Mouse (Mus musculus) megakaryocyte, adult 5-6 weeks (primary cell): ENCODE results near the gene Asb14. TPM values are rescaled to one million over a fixed set of nuclear protein-coding genes. Genes with fewer than 3 reads are reported as not detected.
A peak's percentile ranks its signal among the peaks of the same experiment; 100 is the strongest.
"Not testable (repeated sequence)": the region's sequence is repeated elsewhere in the genome, so short reads cannot be mapped to it uniquely, and the experiment has no call there.

Experiments used
- ATAC-seq: 2 replicates; pipeline ENCODE4 v1.8.0; 2016; ENCODE audit warnings: mild to moderate bottlenecking, inconsistent platforms; ENCODE audit not compliant: poor library complexity, severe bottlenecking
- total RNA-seq, 2 experiments: library from RNA; stranded (forward) in 1 of 2; stranded (reverse) in 1 of 2; fragments of 153-499, 151-499 nt in 1 of 2; fragments of 221-1000, 200-1000 nt in 1 of 2; gene quantifications; 2 replicates each; pipeline versions ENCODE4 v1.2.3 to v1.2.4; 2015 to 2017

Gene Asb14
- total RNA-seq (2015) (not detected in 2 replicates), total RNA-seq (2017) (not detected in 2 replicates)

GRCm38 (mm10) chr14:26894392-26894791 is at the start of gene Asb14:
Asb14 (plus strand) TSS chr14:26894557.
- ATAC-seq, result no peak

GRCm38 (mm10) chr14:26853053-26853452 is 41.3 kb upstream of the Asb14 start:
- ATAC-seq, result peak; percentile 59

DNA sequence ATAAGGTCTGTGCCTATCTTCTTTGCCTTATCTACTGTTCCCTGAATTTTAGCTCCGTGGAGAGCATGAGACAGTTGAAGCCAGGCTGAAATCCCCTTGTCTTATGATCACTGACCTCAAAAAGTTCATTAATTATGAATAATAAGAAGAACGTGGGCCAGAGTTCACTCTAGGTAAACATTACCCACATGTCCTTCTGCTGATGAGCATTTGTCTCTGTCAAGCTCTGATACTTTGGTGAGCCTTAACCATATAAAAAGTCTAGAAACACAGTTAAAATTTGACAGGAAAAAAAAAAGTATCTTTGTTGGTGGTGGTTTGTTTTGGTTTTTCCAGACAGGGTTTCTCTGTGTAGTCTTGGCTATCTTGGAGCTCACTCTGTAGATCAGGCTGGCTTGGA is 40.3 kb upstream of the Asb14 start:
- ATAC-seq, result no peak

GRCm38 (mm10) chr14:26858364-26858763 is 36.0 kb upstream of the Asb14 start:
- ATAC-seq, result peak; percentile 82

DNA sequence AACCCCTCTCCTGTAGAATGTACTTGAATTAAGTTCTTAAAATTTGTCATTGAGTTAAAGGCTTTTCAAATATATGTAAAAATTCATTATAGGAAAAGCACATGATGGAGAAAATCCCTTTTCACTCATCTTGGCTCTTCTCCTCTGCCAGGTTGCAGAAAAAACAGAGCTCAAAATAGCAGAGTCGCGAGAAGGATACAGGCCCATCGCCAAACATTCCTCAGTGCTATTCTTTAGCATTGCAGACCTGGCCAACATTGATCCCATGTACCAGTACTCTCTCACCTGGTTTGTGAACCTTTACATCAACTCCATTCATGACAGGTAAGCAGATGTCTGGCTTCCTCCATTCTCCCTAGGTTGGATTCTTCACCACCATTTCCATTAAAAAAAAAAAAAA is 35.3 kb upstream of the Asb14 start:
- no peak for ATAC-seq

GRCm38 (mm10) chr14:26867356-26867755 is 27.0 kb upstream of the Asb14 start:
- no peak for ATAC-seq

- no peak for ATAC-seq
Measured at GRCm38 (mm10) chr14:26868299-26868698, 26.1 kb upstream of the Asb14 start.

- no peak for ATAC-seq
Measured at GRCm38 (mm10) chr14:26878756-26879155, 15.6 kb upstream of the Asb14 start.

GRCm38 (mm10) chr14:26879976-26880375 is 14.4 kb upstream of the Asb14 start:
- ATAC-seq, result no peak

GRCm38 (mm10) chr14:26881700-26882099 is 12.7 kb upstream of the Asb14 start:
- no peak for ATAC-seq

GRCm38 (mm10) chr14:26887244-26887643 is 7.1 kb upstream of the Asb14 start:
- no peak for ATAC-seq

- no peak for ATAC-seq
Measured at GRCm38 (mm10) chr14:26890777-26891176, 3.6 kb upstream of the Asb14 start.

GRCm38 (mm10) chr14:26899490-26899889 is 5.1 kb downstream of the Asb14 start:
- no peak for ATAC-seq

DNA sequence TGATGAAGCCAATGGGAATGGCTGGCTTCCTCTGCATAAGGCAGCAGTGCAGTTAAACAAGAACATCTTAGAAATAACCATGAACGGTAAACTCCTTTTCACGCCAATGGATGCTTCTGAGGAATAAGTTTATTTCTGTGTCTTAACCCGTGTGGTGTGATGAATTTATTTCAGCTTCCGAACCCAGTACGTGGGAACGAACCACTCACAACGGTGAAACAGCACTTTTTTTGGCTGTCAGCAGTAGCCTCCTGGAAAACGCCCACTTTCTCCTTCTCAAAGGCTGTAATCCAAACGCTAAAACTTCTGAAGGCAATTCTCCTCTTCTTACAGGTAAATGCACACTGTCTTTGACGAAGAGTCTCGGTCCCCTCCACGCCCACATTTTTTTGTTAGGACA is 6.5 kb downstream of the Asb14 start:
- ATAC-seq, result no peak

DNA sequence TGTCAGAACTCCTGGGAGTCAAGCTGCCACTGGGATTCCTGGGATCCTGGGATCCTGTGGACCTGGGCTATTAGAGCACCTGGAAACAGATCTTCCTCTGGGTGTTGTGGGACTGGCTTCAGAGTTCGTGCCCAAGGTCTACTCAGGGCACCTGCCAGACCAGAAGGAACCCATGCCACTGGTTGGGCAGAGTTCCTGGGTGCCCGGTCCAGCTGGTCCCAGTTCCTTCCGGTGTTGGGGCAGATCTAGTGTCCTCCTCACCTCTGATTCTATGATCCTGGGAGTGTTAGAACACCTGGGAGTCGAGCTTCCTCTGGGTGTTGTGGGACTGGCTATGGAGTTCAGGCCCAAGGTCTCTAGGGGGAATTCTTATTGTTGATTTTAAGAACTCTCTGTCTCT is 13.0 kb downstream of the Asb14 start:
- no peak for ATAC-seq

DNA sequence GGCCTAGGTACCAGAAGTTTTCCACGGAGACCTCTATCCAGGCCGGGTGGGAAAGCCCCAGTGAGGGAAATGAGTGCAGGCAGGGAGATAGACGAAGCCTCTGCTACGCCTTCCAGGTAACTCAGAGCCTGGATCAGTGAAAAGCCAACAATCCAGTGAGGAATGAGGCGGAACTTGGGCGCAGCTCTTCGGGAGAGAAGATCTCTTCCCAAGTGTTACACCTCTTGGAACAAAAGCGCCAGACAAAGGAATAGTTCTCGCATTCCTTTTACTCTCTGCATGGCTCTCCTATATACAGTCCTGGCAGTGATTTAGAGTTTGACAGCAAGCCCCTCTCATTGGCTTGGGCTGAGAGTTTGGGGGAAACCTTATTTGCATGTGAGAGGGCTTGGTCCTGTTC is 16.1 kb downstream of the Asb14 start:
- ATAC-seq, result not testable (repeated sequence)

- ATAC-seq, result no peak
Measured at GRCm38 (mm10) chr14:26911201-26911600, 16.8 kb downstream of the Asb14 start.

- no peak for ATAC-seq
Measured at GRCm38 (mm10) chr14:26911826-26912225, 17.5 kb downstream of the Asb14 start.

DNA sequence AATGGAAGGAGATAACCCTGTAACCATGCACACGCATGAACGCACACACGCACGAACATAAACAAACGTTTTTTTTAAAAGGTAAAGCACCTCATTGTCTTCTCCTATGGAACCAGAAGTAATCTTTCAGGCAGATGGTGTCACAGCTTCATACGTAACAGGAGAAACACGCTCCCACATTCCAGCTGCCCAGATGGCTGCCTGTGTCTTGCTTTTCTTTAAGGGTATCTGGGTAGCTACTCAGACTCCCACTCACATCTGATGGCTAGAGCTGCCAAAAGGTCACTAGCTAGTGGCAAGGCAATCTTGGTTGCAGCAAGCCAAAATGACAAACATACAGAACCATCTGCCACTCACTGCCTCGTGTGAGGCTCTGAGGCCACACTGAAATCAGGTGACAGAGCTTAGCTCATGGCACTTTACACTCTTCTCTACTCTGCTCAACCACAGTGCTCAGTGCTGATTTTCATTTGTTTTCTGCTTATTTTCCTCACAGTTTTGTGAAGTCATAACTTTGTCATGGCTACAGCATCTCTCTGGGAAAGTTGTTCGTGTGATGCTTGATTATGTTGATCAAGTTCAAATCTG is 19.4 kb downstream of the Asb14 start:
- ATAC-seq, result no peak

- ATAC-seq, result no peak
Measured at GRCm38 (mm10) chr14:26919310-26919709, 25.0 kb downstream of the Asb14 start.

DNA sequence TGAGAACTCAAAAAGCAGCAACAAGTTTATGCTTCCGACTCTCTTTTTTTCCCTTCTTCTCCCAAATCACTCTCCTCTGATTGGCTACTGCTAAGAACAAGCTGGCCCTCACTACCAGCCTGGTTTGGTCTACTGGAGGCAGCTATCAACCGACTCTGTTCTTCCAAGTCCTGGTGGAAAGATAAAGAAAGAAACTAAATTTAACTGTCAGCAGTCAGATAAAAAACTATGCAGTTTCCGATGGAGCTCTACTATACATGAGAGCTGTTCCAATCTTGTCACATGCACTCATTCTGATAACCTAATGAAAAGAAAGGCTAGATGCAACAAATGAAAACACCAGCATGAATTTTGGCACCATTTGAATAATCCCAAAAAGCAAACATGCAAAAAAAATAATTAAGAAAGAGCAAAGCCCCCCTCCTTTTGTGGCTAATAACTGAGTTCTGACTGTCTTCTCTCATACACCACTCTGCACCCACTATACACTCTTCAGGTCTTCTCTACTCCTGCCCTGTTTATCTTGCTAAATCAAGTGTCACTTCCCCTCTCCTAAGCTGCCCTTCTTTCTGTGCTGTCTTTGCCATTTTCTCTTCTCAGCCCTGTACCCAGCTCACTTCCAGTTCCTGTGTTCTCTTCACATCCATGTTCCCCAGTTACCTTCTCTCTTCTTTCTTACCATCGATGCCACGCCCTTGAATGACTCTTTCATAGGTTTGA is 29.5 kb downstream of the Asb14 start:
- ATAC-seq, result no peak

- no peak for ATAC-seq
Measured at GRCm38 (mm10) chr14:26934891-26935290, 40.5 kb downstream of the Asb14 start.

DNA sequence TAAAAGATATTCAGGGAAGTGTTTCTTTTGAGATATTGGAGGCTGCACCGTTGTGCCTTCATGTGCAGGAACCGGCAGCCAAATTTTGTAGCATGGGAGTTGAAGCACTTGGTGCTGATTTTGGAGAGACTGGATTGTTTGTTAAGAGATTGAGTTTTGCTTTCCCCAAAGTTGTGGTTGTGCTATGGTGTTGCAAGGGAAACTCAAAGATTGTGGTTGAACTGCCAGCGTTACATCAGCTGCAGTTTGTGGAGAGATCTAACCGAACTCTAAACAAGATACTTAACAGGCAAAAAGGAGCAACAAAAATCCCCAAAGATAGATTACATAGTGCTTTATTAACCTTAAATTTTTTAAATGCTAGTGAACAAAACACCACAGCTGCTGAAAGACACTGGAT is 41.2 kb downstream of the Asb14 start:
- no peak for ATAC-seq
